Mouse (Mus musculus): ENCODE measurements around the gene Gpr50. TPM values are rescaled to one million over a fixed set of nuclear protein-coding genes. Genes with fewer than 3 reads are reported as not detected.

Gpr50 gene
- polyA plus RNA-seq, 2 experiments = 2.0 to 3.4 TPM

DNA sequence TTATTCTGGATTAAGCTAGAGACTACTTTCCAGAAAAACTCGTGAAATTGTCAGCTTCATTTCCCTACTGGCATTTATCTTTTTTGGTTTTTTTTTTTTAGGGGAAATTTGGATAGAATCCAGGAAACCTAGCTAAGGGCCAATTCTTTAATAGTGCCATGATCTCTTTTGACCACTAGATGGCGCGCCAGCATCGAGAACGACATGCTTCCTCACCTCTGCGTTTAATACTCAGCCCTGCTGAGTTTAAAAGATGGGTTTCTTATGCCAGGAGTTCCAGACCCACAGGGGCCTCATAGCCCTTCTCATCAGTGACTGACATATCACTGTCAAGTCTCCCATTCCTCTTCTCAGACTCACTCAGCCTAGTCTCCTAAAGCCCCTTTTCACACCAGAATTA lies 15.5 kb upstream of the Gpr50 start:
- Histone ChIP-seq H3K36me3 (ENCODE audit: control insufficient read depth, insufficient read depth, low read length) (no peaks in the 10 kb centered on the region), H3K9me3 (ENCODE audit: control insufficient read depth, low read length) (no peaks in the 10 kb centered on the region), H3K4me1 (ENCODE audit: control insufficient read depth, insufficient read depth, low read length) (no peaks in the 10 kb centered on the region), H3K9ac (ENCODE audit: low read depth, low read length, severe bottlenecking) (no peak overlapping the region), H3K27ac (replicated peaks; ENCODE audit: low read depth, low read length) (no peak overlapping the region), H3K27me3 (ENCODE audit: control insufficient read depth, insufficient read depth, low read length) (no peaks in the 10 kb centered on the region), H3K4me3 (replicated peaks; ENCODE audit: low read length) (no peak overlapping the region), H3K4me2 (replicated peaks; ENCODE audit: low read depth, low read length, severe bottlenecking) (no peak overlapping the region)
- 2% methylated on average over 6 of the region's 6 CpGs for WGBS
- DNase-seq (ENCODE audit: low spot score) (peak; percentile 77), ATAC-seq (ENCODE audit: low FRiP score, low read depth) (no peak)
- TF ChIP-seq POLR2A (IDR thresholded peaks at IDR 0.05; ENCODE audit: borderline replicate concordance, extremely low read depth, insufficient read depth, insufficient read length) = no peak

DNA sequence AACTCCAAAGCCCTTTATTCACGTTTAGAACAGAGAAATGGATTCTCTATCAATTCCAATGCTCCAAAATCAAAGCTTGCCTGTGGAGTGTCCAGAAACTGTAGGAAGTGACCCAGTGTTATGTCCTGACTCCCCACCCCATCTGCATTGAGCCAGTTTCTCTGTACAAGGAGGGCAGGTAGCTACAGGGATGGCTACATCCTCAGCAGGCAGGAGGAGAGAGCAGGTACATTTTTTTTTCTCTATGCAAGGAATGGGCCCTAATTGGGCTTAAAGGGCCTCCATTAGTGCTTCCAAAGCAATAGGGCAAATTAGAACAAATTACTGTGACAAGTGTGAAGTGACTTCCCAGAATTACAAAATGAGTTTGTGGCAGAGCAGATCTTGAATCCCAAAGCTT lies 15.0 kb upstream of the Gpr50 start:
- no peaks in the 10 kb centered on the region for H3K4me1 ChIP-seq (ENCODE audit: control insufficient read depth, insufficient read depth, low read length)
- no peak overlapping the region for H3K27ac ChIP-seq (replicated peaks; ENCODE audit: low read depth, low read length)
- no peak overlapping the region for H3K4me3 ChIP-seq (replicated peaks; ENCODE audit: low read length)
- no peaks in the 10 kb centered on the region for H3K27me3 ChIP-seq (ENCODE audit: control insufficient read depth, insufficient read depth, low read length)
- no peak for ATAC-seq (ENCODE audit: low FRiP score, low read depth)
- 21% methylated on average over 1 of the region's 1 CpGs for WGBS
- H3K9me3 ChIP-seq (ENCODE audit: control insufficient read depth, low read length) = no peaks in the 10 kb centered on the region
- DNase-seq (ENCODE audit: low spot score) = no peak
- TF ChIP-seq POLR2A (IDR thresholded peaks at IDR 0.05; ENCODE audit: borderline replicate concordance, extremely low read depth, insufficient read depth, insufficient read length) = no peak
- no peak overlapping the region for H3K4me2 ChIP-seq (replicated peaks; ENCODE audit: low read depth, low read length, severe bottlenecking)
- no peaks in the 10 kb centered on the region for H3K36me3 ChIP-seq (ENCODE audit: control insufficient read depth, insufficient read depth, low read length)
- no peak overlapping the region for H3K9ac ChIP-seq (ENCODE audit: low read depth, low read length, severe bottlenecking)

DNA sequence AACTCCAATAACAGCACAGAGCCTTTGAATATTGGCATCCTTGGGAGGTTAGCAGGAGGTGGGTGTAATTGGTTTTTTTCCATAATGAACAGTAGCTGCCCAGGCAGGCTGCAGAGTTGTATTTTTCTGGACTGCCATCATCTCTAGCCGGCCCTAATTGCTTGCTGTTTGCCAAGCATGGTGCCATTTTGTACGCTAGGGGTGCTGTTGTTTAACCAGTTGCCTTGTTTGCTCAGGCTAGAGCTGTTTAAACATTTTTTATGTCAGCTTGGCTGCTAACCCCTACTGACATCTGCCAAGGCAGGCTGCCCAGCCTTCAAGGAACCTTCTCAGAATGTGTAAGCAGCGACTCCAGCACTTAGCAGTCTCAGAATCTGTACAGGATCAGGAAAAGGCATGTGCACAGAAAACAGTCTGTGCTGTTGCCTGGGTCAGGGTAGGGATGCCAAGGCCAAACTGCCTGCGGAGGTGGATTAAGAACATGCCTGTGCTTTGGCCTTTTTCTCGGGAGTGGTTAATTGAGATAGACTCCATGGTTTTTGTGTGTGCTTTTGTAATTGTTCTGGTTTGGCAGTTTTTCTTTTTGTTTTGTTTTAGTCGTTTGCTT lies 14.5 kb upstream of the Gpr50 start:
- H3K27ac ChIP-seq (replicated peaks; ENCODE audit: low read depth, low read length) = no peak overlapping the region
- TF ChIP-seq POLR2A (IDR thresholded peaks at IDR 0.05; ENCODE audit: borderline replicate concordance, extremely low read depth, insufficient read depth, insufficient read length) = no peak
- DNase-seq (ENCODE audit: low spot score) (peak; percentile 41), ATAC-seq (ENCODE audit: low FRiP score, low read depth) (no peak; the same call in 1 of the 2 replicates)
- no peak overlapping the region for H3K9ac ChIP-seq (ENCODE audit: low read depth, low read length, severe bottlenecking)
- no peaks in the 10 kb centered on the region for H3K36me3 ChIP-seq (ENCODE audit: control insufficient read depth, insufficient read depth, low read length)
- H3K4me1 ChIP-seq (ENCODE audit: control insufficient read depth, insufficient read depth, low read length) = no peaks in the 10 kb centered on the region
- H3K4me3 ChIP-seq (replicated peaks; ENCODE audit: low read length) = no peak overlapping the region
- H3K9me3 ChIP-seq (ENCODE audit: control insufficient read depth, low read length) = no peaks in the 10 kb centered on the region
- WGBS = 50% methylated on average over 6 of the region's 6 CpGs
- H3K27me3 ChIP-seq (ENCODE audit: control insufficient read depth, insufficient read depth, low read length) = no peaks in the 10 kb centered on the region
- H3K4me2 ChIP-seq (replicated peaks; ENCODE audit: low read depth, low read length, severe bottlenecking) = no peak overlapping the region

DNA sequence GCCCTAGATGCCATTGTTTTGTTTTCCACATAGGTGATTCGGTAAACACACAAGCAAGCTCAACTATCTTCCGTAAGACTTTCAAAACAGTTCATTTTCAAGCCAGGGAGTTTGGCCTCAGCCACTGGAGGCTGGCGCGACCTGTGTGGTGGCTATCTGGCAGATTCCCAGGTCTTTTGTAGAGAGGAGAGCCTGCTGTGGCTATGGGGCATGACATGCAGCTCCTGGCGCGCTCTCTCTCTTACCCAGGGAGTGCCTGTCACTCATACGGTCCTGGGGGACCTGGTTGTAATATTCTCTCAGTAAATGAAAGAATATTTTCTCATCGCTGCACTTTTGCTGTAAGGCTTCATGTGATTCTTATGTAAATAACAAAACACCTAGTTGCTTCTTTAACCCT lies 13.5 kb upstream of the Gpr50 start:
- Histone ChIP-seq H3K4me3 (replicated peaks; ENCODE audit: low read length) (no peak overlapping the region), H3K4me1 (ENCODE audit: control insufficient read depth, insufficient read depth, low read length) (no peaks in the 10 kb centered on the region), H3K27me3 (ENCODE audit: control insufficient read depth, insufficient read depth, low read length) (no peaks in the 10 kb centered on the region), H3K27ac (replicated peaks; ENCODE audit: low read depth, low read length) (no peak overlapping the region), H3K9me3 (ENCODE audit: control insufficient read depth, low read length) (no peaks in the 10 kb centered on the region), H3K36me3 (ENCODE audit: control insufficient read depth, insufficient read depth, low read length) (no peaks in the 10 kb centered on the region), H3K4me2 (replicated peaks; ENCODE audit: low read depth, low read length, severe bottlenecking) (no peak overlapping the region), H3K9ac (ENCODE audit: low read depth, low read length, severe bottlenecking) (no peak overlapping the region)
- DNase-seq (ENCODE audit: low spot score) (no peak), ATAC-seq (ENCODE audit: low FRiP score, low read depth) (no peak)
- TF ChIP-seq POLR2A (IDR thresholded peaks at IDR 0.05; ENCODE audit: borderline replicate concordance, extremely low read depth, insufficient read depth, insufficient read length) = no peak
- WGBS = 56% methylated on average over 8 of the region's 8 CpGs

- no peak for ATAC-seq (ENCODE audit: low FRiP score, low read depth)
- Histone ChIP-seq H3K27me3 (ENCODE audit: control insufficient read depth, insufficient read depth, low read length) (peaks cover 40% of the 10 kb centered on the region), H3K4me1 (ENCODE audit: control insufficient read depth, insufficient read depth, low read length) (no peaks in the 10 kb centered on the region), H3K4me2 (replicated peaks; ENCODE audit: low read depth, low read length, severe bottlenecking) (no peak overlapping the region), H3K4me3 (replicated peaks; ENCODE audit: low read length) (no peak overlapping the region), H3K27ac (replicated peaks; ENCODE audit: low read depth, low read length) (no peak overlapping the region), H3K36me3 (ENCODE audit: control insufficient read depth, insufficient read depth, low read length) (no peaks in the 10 kb centered on the region), H3K9me3 (ENCODE audit: control insufficient read depth, low read length) (peaks cover 8% of the 10 kb centered on the region), H3K9ac (ENCODE audit: low read depth, low read length, severe bottlenecking) (no peak overlapping the region)
- TF ChIP-seq POLR2A (IDR thresholded peaks at IDR 0.05; ENCODE audit: borderline replicate concordance, extremely low read depth, insufficient read depth, insufficient read length) = no peak
- 30% methylated on average over 14 of the region's 14 CpGs for WGBS
- DNase-seq (ENCODE audit: low spot score) = no peak
These were observed 1.7 kb upstream of the Gpr50 start for GRCm38 (mm10) chrX:71661794-71662193.
